Mouse (Mus musculus) liver, adult 2 months (tissue): ENCODE measurements at regions not wholly inside any gene's neighbourhood (a gene's known extent, or its start where the extent isn't known, plus 50 kb on each side); places are given as distances from the start of the nearest gene placed in this dataset.

Experiments
- DNase-seq: peaks from one replicate; pipeline ENCODE4 v3.0.0-alpha.2; 2011; ENCODE audit warnings: low read depth, low spot score; ENCODE audit errors: extremely low read depth
- H3K27ac ChIP-seq: fragments of 200-500 bp; replicated peaks from 2 replicates; pipeline ENCODE4 v1.5.1; 2012; ENCODE audit warnings: low read depth, mild to moderate bottlenecking, control low read depth, inconsistent platforms, low read length; ENCODE audit not compliant: insufficient read depth
- H3K27me3 ChIP-seq: fragments of 200-500 bp; 2 replicates; pipeline ENCODE4 v1.6.1; 2012; ENCODE audit warnings: mild to moderate bottlenecking, moderate library complexity, low read length, inconsistent platforms; ENCODE audit not compliant: control insufficient read depth, insufficient read depth
- H3K36me3 ChIP-seq: fragments of 200-500 bp; 2 replicates; pipeline ENCODE4 v1.6.1; 2012; ENCODE audit warnings: low read length, inconsistent platforms; ENCODE audit not compliant: control insufficient read depth, insufficient read depth
- H3K4me1 ChIP-seq: fragments of 200-500 bp; 2 replicates; pipeline ENCODE4 v1.6.1; 2011; ENCODE audit warnings: low read length; ENCODE audit not compliant: control insufficient read depth, insufficient read depth
- H3K4me3 ChIP-seq: fragments of 200-500 bp; 2 replicates; pipeline ENCODE4 v1.5.1; 2011; ENCODE audit warnings: low read depth, mild to moderate bottlenecking, control low read depth, low read length, moderate library complexity; ENCODE audit not compliant: insufficient read depth
- H3K79me2 ChIP-seq: fragments of 200-500 bp; 2 replicates; pipeline ENCODE4 v1.6.1; 2012; ENCODE audit warnings: inconsistent platforms, mild to moderate bottlenecking, low read length, moderate library complexity; ENCODE audit not compliant: control insufficient read depth, insufficient read depth
- H3K9ac ChIP-seq: fragments of 200-500 bp; 2 replicates; pipeline ENCODE4 v1.6.1; 2012; ENCODE audit warnings: low read depth, mild to moderate bottlenecking, control low read depth, inconsistent platforms, low read length
- CTCF ChIP-seq: fragments of 200-500 bp; IDR thresholded peaks from 2 replicates; pipeline ENCODE4 v1.5.1; 2011; ENCODE audit warnings: low read depth, low read length, control low read depth
- POLR2A ChIP-seq: fragments of 200-500 bp; IDR thresholded peaks from 2 replicates; pipeline ENCODE4 v1.6.1; 2011; ENCODE audit warnings: low read length, control low read depth; ENCODE audit not compliant: insufficient read depth; ENCODE audit errors: extremely low read depth
- WGBS: fragments of 180-500 bp; shearing (Covaris S2); methylation state at CpG from one replicate; pipeline ENCODE4 v1.1.7; 2018; 5-methylcytosine and 5-hydroxymethylcytosine counted together

GRCm38 (mm10) chr5:17280951-17281350 is 92.0 kb upstream of the Speer4f2 start:
- H3K4me1 ChIP-seq = no peaks in the 10 kb centered on the region; the same call in 1 of the 2 replicates
- peak; percentile 94 for DNase-seq
- no peak overlapping the region for H3K9ac ChIP-seq
- H3K4me3 ChIP-seq = no peak overlapping the region
- no peaks in the 10 kb centered on the region for H3K79me2 ChIP-seq
- TF ChIP-seq POLR2A = no peak
- no peak for TF ChIP-seq CTCF
- no peaks in the 10 kb centered on the region for H3K36me3 ChIP-seq
- H3K27me3 ChIP-seq = peaks cover 2% of the 10 kb centered on the region; the same call in 1 of the 2 replicates
- 40% methylated on average over 2 of the region's 2 CpGs for WGBS
- H3K27ac ChIP-seq = no peak overlapping the region

GRCm38 (mm10) chr5:17289028-17289427 is 84.0 kb upstream of the Speer4f2 start:
- no peak overlapping the region for H3K9ac ChIP-seq
- no peaks in the 10 kb centered on the region for H3K79me2 ChIP-seq
- no peak overlapping the region for H3K4me3 ChIP-seq
- H3K4me1 ChIP-seq = no peaks in the 10 kb centered on the region
- no peak for DNase-seq
- H3K27me3 ChIP-seq = no peaks in the 10 kb centered on the region; the same call in 1 of the 2 replicates
- H3K36me3 ChIP-seq = no peaks in the 10 kb centered on the region
- TF ChIP-seq POLR2A (no peak), CTCF (no peak)
- 69% methylated on average over 1 of the region's 1 CpGs for WGBS
- H3K27ac ChIP-seq = no peak overlapping the region

- peaks cover 4% of the 10 kb centered on the region for H3K4me1 ChIP-seq
Measured at GRCm38 (mm10) chr5:17292559-17292958, 80.4 kb upstream of the Speer4f2 start.

GRCm38 (mm10) chr5:17296571-17297035 is 76.4 kb upstream of the Speer4f2 start:
- 29% methylated on average over 4 of the region's 4 CpGs for WGBS
- H3K36me3 ChIP-seq = no peaks in the 10 kb centered on the region
- H3K27ac ChIP-seq = no peak overlapping the region
- H3K9ac ChIP-seq = no peak overlapping the region
- H3K79me2 ChIP-seq = no peaks in the 10 kb centered on the region
- H3K4me1 ChIP-seq = peaks cover 4% of the 10 kb centered on the region
- DNase-seq = peak; percentile 87
- TF ChIP-seq POLR2A (no peak), CTCF (no peak)
- no peaks in the 10 kb centered on the region for H3K27me3 ChIP-seq
- H3K4me3 ChIP-seq = peak overlapping the region; percentile 11; the same call in 1 of the 2 replicates

More at GRCm38 (mm10) chr5:17292559-17292958, 80.4 kb upstream of the Speer4f2 start:
- WGBS = 49% methylated on average over 2 of the region's 2 CpGs
- no peaks in the 10 kb centered on the region for H3K36me3 ChIP-seq
- no peak overlapping the region for H3K4me3 ChIP-seq
- TF ChIP-seq POLR2A = no peak
- no peak for TF ChIP-seq CTCF
- no peak overlapping the region for H3K9ac ChIP-seq
- H3K27ac ChIP-seq = no peak overlapping the region
- H3K79me2 ChIP-seq = no peaks in the 10 kb centered on the region
- no peaks in the 10 kb centered on the region for H3K27me3 ChIP-seq
- DNase-seq = no peak

- no peaks in the 10 kb centered on the region for H3K27me3 ChIP-seq
- H3K36me3 ChIP-seq = no peaks in the 10 kb centered on the region
- peaks cover 4% of the 10 kb centered on the region for H3K4me1 ChIP-seq
Measured at GRCm38 (mm10) chr5:17299846-17300245, 73.1 kb upstream of the Speer4f2 start.

GRCm38 (mm10) chr5:17321501-17321900 is 51.5 kb upstream of the Speer4f2 start:
- Histone ChIP-seq H3K4me1 (0 out of 2 replicates have a peak, but pooled peaks cover 2% of the 10 kb centered on the region), H3K9ac (no peak overlapping the region), H3K27ac (no peak overlapping the region), H3K4me3 (no peak overlapping the region), H3K27me3 (no peaks in the 10 kb centered on the region), H3K79me2 (no peaks in the 10 kb centered on the region), H3K36me3 (no peaks in the 10 kb centered on the region)
- TF ChIP-seq POLR2A (no peak), CTCF (no peak)
- peak; percentile 27 for DNase-seq

More at GRCm38 (mm10) chr5:17299846-17300245, 73.1 kb upstream of the Speer4f2 start:
- no peak overlapping the region for H3K27ac ChIP-seq
- no peaks in the 10 kb centered on the region for H3K79me2 ChIP-seq
- H3K9ac ChIP-seq = no peak overlapping the region
- no peak overlapping the region for H3K4me3 ChIP-seq
- DNase-seq = no peak
- no peak for TF ChIP-seq CTCF
- no peak for TF ChIP-seq POLR2A
